Mouse (Mus musculus): Measurements from ENCODE around the gene Fermt2. TPM values are rescaled to one million over a fixed set of nuclear protein-coding genes. Genes with fewer than 3 reads are reported as not detected.
"Not testable (repeated sequence)": the region's sequence is repeated elsewhere in the genome, so short reads cannot be mapped to it uniquely, and the experiment has no call there.

The Fermt2 gene
- total RNA-seq, 2 experiments from 2014 or later = 106 to 112 TPM

GRCm38 (mm10) chr14:45466371-45466770 is 63.5 kb downstream of the Fermt2 start:
- not testable (repeated sequence) for DNase-seq (ENCODE audit: extremely low spot score in 1 of 2, low spot score in 1 of 2)

DNA sequence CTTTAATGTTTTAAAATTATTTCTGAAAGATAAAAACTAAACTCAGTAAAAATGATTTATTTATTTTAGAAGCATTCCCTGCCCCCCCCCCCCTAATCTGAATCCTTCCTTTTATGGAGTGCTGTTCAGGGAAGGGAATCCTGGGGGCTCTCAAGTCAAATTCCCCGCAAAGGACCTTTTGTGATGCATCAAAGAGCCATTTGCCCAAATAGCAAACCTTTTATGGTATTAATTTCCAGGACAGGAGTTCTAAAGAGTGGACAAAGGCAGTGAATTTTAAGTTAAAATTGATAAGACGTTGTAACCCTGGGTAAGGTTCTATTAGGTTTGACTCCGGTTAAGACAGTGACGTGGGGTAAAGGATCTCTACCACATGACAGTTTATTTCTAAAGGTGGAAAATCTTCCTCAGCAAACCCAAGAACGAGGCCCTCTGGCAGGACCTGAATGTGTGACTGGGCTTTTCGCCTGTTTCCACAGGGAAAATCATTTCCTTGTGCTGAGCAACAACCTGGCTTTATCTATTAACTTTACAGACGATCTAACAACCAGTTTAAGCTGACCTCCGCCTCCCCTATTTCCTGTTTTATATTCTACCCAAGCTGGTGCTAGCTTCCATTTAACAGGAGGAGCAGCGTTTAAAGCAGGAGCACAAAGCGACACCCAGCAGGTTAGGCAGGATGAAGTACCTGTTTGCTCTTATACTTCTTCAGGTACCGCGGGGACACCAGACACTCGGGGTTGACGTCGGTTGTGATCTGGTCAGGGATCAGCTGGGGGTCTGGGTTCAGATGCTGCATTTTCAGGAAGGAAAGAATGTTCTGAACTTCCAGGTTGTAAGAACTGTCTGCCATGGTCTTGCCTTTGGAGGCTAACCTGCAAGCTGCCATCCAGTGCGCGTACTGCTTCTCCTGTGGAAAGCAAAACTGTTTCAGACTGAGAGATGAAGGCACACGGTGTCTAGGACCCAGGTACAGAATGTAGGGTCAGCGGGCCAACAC is 65.6 kb downstream of the Fermt2 start:
- DNase-seq (ENCODE audit: extremely low spot score in 1 of 2, low spot score in 1 of 2) = no peak

DNA sequence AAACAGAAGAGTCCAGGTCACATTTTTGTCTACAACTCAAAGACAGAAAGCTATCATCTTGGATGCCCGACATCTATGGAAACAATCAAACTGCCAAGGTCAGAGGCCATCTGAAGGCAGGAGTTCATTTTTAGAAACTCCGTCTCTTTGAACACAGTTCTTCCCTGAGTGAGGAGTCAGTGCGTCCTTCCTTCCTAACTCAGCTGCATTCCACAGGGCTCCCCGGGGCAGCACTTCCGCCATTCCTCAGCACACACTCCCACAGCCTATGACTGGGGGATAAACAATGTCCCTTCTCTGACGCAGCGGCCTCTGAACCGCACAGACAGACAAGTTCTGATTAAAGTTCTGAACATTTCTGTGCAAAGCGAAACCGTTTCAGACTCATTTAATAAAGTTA is 66.3 kb downstream of the Fermt2 start:
- no peak for DNase-seq (ENCODE audit: extremely low spot score in 1 of 2, low spot score in 1 of 2)

DNA sequence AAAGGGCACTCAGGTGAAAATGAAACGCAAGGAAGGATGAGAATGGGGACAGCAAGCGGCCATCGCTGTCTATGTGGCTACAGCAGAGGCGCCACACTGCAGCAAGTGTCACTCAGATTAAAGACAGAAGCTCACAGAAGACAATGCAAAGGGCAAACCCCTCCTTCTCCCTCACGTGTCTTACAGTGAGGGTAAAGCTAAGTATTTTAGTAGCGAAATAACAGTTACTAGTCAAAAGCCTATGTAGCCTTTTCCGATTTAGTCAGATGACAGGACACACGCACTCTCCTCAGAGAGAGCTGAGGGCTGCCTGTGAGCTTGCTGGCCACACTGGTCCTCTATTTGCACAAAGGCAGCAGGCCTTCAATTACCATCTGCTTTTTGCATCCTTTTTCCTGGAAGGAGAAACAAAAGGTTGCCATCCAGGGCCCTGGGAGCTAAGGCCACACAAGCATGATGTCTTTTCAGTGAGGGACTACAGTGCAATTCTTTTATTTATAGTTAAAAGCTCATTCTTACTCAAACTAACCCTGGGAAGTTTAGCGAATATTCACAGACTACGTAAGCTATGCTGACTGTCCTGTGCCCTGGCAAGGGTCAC is 66.9 kb downstream of the Fermt2 start:
- DNase-seq (ENCODE audit: extremely low spot score in 1 of 2, low spot score in 1 of 2) = no peak

GRCm38 (mm10) chr14:45462374-45462773 is 67.5 kb downstream of the Fermt2 start:
- peak in 1 of 2 experiments; percentile 19 for DNase-seq (ENCODE audit: extremely low spot score in 1 of 2, low spot score in 1 of 2)

DNA sequence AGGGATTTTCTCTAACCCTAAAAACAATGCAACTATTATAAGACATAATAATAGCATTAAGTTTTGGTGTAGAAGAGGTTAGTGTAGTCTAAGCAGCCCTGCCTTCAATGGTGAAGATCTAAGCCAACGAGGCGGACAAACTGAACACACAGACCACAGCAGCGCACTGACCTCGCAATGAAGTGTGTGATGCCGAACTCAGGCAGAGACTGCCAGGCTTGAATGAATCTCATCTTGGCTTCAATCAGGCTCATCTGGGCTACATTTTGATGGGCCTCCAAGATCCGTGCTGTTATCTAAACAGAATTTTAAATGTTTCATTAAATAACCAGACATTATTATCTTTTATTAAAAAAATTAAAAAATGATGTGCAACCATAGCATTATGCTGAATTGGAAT is 68.0 kb downstream of the Fermt2 start:
- no peak for DNase-seq (ENCODE audit: extremely low spot score in 1 of 2, low spot score in 1 of 2)

DNA sequence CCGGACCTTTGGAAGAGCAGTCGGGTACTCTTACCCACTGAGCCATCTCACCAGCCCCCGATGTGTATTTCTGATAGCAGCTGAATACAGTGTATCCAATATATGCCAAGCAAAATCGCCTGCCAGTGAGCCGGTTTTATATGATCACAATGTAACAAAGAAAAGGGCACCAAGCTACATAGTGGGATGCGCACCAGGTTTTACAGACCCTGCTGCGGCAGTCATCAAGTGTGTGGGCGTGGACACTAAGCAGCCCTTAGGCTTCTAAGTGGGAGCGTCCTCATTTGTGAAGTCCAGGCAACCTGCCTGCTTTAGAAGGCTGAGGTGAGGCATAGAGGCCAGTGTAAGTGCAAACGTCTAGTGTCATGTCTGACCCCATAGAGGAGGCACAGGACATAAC is 69.4 kb downstream of the Fermt2 start:
- no peak for DNase-seq (ENCODE audit: extremely low spot score in 1 of 2, low spot score in 1 of 2)

DNA sequence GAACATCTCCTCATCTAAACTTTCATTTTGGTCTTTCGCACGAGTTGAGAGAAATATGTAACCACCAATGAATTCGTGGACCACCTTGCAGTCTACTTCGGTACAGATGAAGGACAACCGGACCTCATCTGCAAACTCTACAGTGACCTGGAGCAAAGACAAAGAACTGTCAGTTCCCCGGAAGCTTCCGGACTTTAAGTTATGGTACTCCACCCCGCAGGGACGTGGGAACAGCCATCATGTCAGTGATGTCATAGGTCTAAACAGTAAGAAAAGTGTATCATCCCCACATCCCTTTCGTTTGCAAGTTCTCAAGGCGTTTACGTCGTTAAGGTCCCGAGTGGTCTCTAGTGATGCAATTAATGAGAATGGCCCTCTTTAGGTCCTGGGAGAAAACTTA is 70.0 kb downstream of the Fermt2 start:
- DNase-seq (ENCODE audit: extremely low spot score in 1 of 2, low spot score in 1 of 2) = no peak

DNA sequence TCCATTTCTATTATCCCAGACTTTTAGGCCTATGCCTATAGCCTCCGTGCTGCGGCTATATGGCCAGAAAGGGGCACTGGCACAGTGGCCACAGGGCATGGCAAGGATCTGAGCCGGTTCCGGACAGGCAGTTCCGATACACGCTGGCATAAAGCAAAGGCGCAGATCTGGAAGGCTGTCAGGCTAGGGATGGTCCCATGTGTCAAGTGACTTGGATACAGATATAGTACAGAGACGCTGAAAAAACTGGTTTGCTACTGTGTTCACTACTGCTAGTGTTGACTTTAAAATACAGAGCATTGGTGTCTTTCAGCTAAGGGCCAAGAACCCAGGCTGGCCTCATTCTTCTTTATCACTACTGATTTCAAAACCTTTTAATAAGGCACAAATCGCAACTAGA is 72.9 kb downstream of the Fermt2 start:
- no peak for DNase-seq (ENCODE audit: extremely low spot score in 1 of 2, low spot score in 1 of 2)

DNA sequence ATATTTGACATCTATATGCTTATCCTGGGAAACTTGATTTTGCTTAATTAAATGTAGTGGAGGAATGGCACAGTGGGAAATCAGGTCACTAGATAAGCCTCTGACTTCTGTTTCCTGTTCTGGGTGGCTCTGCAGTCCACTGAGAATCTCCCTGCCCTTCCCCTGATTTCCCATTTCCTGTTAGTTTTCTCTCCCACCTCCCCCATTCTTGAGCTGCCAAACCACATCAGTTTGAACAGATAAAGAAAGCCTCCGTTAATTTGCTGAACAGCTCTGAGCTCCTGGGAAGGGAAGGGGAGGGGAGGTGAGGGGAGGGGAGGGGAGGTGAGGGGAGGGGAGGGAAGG is 73.4 kb downstream of the Fermt2 start:
- DNase-seq (ENCODE audit: extremely low spot score in 1 of 2, low spot score in 1 of 2) = no peak

DNA sequence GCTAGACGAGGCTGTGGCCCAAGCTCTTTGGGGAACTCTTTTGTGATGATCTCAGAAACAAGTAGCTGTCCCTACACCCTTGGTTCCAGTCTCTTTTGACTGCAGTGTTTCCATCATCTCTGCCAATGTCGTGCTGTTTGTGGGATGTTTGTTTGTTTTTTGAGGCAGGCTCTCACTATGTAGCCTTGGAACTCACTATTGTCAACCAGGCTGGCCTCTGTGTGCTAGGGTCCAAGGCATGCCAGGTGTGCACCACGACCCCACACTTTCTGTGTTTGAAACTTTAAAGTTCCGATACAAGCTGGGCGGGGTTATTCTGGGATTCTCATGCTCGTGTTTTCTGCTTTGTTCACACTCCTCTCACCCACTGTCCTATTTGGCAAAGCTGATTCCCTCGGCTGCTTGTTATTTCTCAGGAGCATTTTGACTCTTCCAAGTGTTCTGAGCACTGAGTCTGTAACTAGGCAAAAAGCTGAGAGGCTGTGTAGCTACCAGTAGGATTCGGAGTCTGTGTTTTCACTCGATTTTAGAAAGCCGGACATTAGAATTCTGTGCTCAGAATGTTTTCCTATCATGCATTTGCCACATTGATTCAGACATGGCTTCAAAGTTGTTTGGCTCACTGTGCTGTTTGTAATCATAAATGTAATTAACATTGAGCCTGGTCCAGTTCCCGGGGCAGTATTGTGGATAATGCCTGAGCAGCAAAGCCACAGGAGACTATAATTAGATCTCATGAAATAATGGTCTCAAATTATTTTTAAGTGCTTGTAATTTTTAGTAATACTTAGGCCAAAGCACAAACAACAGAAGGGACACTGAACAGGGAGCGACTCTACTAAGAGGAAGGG is 74.0 kb downstream of the Fermt2 start:
- no peak for DNase-seq (ENCODE audit: extremely low spot score in 1 of 2, low spot score in 1 of 2)

DNA sequence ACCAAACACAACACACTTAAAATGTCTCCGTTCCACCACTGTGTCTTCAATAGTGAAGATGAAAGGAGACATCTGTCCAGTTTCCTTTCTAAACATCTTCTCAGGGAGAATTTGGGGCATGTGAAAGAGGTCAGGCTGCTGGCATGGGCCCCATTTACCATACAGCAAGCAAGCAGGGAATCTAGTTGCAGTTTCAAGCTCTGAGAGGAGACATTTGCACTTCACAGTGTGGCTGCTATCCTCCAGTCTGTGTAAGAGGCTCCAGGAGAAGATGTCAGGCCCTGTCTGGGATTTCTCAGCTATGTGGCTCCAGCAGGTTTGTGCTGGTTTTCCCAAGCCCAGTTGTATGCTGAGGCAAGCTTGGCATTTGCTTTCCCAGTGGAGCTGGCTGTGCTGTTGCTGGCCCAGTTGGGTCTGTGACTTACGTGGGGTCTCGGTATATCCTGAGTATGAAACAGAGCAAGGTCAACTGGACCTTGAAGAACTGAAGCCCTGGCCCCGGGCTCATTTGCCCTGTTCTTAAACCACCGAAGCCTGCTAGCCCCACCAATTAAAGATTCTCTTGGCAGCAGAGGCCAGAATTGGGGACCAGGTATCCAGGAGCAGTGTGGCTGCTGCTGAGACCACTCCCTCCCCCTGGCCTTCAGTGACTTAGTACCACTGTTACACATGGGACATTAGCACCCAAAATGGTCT is 76.2 kb downstream of the Fermt2 start:
- no peak for DNase-seq (ENCODE audit: extremely low spot score in 1 of 2, low spot score in 1 of 2)

DNA sequence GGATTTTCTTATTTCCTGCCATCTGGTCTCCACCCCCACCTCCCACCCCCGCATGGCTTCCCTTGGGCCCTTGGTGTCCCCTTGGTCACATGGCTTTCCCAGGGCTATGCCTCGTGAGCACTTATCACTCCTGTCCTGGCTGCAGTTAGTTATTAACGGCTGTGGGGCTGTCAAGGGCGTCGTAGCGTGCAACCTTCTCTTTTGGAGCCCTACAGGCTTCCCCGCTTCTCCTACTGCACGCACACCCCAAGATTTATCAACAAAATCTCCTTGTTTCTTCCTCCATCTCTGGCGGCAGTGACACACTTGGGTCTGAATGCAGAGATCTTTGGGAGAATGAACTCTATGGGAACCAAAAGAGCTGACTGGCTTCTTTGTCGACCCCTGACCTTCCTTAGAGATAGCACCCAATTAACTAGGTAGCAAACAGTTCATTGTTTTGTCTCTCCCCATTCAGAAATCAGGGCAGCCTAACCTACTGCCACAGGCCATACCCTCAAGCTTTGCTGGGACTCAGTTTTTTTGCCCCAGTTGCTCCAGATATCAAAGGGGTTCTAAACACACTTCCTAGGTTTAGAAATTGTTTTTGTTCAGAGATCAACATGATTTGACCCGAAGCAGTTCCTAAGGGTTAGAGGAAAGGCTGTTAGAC is 76.9 kb downstream of the Fermt2 start:
- DNase-seq (ENCODE audit: extremely low spot score in 1 of 2, low spot score in 1 of 2) = no peak

DNA sequence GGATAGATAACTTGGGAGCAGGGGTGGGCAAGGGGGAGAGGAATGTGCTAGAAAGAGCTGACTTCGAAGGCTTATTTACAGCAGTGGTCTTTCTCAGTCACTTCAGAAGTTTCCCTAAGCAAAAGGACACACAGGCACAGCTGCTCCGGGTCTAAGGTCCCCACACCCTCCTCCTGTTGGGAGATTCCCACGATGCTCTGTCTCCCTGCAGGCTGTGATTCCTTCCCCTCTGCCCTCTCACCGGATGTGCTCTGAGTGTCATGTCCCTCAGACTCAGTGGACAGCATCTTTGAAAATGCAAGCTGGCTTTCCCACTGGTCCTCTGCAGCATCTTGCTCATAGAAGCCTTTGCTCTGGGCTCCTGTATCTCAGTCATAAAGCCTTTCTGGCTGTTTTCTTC is 77.8 kb downstream of the Fermt2 start:
- DNase-seq (ENCODE audit: extremely low spot score in 1 of 2, low spot score in 1 of 2) = no peak

DNA sequence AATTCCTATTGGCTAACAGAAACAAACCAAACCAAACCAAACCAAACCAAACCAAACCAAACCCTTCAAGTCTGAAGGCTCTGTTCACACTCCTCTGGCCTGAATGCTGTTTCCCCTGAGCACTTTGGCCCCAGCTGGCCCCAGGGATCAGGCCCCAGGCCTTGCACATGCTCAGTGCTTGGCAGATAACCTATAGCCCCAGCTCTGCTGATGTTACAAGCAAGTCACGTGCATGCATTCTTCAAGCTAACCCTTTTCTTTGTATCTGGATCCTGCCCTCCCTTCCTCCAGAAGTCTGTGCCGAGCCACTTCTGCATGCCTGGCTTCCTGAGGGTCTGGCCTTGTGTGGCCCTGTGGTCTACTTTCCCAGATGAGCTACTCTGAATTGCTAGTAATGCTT is 78.8 kb downstream of the Fermt2 start:
- DNase-seq (ENCODE audit: extremely low spot score in 1 of 2, low spot score in 1 of 2) = no peak

DNA sequence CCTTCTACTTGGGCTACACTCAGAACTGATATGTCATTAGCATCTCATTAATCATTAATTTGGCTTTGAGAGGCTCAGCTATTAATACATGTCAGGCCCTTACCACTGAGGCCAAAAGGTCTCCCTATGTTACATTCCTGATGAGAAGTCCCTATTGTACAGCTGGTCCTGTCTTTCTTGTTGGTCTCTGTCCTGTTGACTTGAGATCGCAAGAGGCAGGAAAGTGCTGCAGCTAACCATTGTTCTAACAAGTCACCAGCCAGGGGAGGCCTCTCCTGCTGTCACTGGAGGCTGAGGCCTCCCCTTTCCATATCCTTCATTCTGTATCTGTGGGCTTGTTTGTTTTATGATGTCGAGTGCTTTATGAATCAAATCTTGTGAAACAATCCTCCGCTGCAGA is 83.1 kb downstream of the Fermt2 start:
- no peak for DNase-seq (ENCODE audit: extremely low spot score in 1 of 2, low spot score in 1 of 2)

DNA sequence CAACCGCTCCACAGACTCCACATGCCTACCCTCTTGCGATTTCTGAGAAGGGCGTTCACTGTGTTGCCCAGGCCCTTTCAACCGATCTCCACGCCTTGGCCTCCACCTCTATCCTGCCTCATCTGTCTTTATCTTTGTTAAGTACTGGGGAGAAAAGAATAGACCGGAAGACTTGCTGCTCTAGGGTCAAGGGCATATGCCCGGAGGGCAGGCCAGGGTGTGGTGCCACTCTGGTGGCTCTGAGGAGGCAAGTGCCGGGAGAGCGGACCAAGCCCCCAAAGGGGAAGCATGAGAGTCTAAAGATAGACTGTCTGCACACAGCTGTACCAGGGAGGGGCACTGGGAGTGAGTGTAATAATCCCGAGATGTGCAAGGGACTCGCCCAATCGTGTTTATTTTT is 84.5 kb downstream of the Fermt2 start:
- no peak for DNase-seq (ENCODE audit: extremely low spot score in 1 of 2, low spot score in 1 of 2)

DNA sequence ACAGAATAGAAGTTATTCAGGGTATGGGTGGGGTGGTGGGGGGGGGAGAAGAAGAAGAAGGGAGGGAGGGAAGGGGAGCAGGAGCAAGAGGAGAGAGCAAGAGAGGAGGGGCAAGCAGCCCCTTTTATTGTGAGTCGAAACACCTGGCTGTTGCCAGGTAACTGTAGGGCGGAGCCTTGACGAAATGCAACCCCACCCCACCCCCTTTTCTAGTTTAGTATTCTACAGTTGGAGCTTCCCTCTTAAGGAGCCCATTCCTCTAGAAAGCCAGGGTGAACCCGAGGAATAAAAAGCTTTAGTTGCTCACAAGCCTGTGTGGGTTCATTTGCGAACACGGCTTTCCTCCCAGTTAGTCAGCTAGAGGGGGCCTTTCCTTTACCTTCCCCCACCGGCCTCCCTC is 85.0 kb downstream of the Fermt2 start:
- DNase-seq (ENCODE audit: extremely low spot score in 1 of 2, low spot score in 1 of 2) = no peak

DNA sequence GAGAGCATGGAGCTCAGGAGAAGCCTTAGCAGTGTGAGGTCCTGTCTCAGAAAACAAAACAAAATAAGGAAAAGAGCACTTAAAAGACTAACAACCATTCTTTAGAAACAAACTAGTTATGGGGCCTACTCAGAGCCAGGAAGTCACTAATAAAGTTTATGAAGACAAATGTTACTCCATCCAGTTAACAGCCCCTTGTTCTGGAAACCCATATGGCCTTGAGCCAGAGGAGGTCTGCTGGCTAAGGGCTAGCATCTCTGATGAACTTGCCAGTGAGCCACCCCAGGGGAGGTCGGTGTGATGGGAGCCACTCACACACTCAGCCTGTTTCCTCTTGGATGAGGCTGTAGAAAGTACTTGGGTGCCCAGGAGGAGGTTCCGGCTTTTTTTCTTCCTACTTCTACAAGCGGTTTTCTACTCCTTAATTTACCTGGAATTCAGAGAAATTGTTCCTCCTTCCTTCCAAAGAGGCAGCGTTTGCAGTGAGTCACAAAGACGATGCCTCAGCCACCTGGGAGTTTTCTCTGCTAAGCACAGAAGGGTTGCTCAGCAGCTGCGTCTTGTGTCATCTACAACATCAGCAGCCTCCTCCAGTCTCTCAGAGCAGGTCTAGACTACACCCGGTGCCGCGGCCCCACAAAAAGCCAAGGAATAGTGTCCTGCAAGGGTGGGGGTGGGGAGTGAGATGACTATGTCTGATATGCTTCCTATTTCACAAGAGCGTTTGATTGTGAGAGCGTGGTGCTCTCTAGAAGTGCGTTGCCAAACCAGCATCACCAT is 86.9 kb downstream of the Fermt2 start:
- no peak for DNase-seq (ENCODE audit: extremely low spot score in 1 of 2, low spot score in 1 of 2)

Data from layer of hippocampus, postnatal 25 days (tissue).